10 mouse cellular contexts compared by ENCODE assay signal in genomic region chr7:79543231-79544071, GRCm38 (mm10).
DNase-seq lines count a peak whose midpoint lies in the region; ATAC-seq and TF ChIP-seq lines count a peak whose summit lies in the region.
"Had no signal": no experiment of that assay in that cellular context is flagged by ENCODE, and none has a peak within 500 bp of the region (broad histone marks: within the 10 kb centered on the region; RNA-seq: fewer than 3 reads in every experiment).

No protein-coding gene starts in this region.

- intact Hi-C loops in heart, postnatal 25 days (cut with DNase I), result no loop called here

- peak overlapping the region; percentile 27 for H3K4me2 ChIP-seq in heart, embryonic 13.5 days
- 0 out of 2 replicates have a peak overlapping the region, but pooled peaks have one; percentile 3 for H3K4me2 ChIP-seq in limb, embryonic 15.5 days
- no peak overlapping the region for H3K4me2 ChIP-seq in liver, postnatal 0 days (ENCODE audit: low read depth, low read length)

- H3K27me3 ChIP-seq in heart, embryonic 13.5 days (replicated peaks), result peaks cover 100% of the 10 kb centered on the region
- H3K27me3 ChIP-seq in forebrain, embryonic 10.5 days (ENCODE audit: poor library complexity, severe bottlenecking), result peaks cover 100% of the 10 kb centered on the region
- H3K27me3 ChIP-seq in limb, embryonic 15.5 days, result peaks cover 96% of the 10 kb centered on the region
- peaks cover 88% of the 10 kb centered on the region for H3K27me3 ChIP-seq in liver, postnatal 0 days (ENCODE audit: insufficient read depth, low read length)

- H3K36me3 ChIP-seq in heart, embryonic 13.5 days, result no peaks in the 10 kb centered on the region
- no peaks in the 10 kb centered on the region for H3K36me3 ChIP-seq in forebrain, embryonic 10.5 days (replicated peaks)
- H3K36me3 ChIP-seq in limb, embryonic 15.5 days, result no peaks in the 10 kb centered on the region
- H3K36me3 ChIP-seq in liver, postnatal 0 days (replicated peaks; ENCODE audit: insufficient read depth, low read length), result no peaks in the 10 kb centered on the region
- H3K36me3 ChIP-seq: G1E had no signal

- no peak overlapping the region for H3K27ac ChIP-seq in heart, embryonic 13.5 days (replicated peaks)
- peak overlapping the region; percentile 96 for H3K27ac ChIP-seq in forebrain, embryonic 10.5 days
- no peak overlapping the region for H3K27ac ChIP-seq in limb, embryonic 15.5 days
- no peak overlapping the region for H3K27ac ChIP-seq in liver, postnatal 0 days (ENCODE audit: low read depth)
- H3K27ac ChIP-seq: heart, adult 2 months had no signal

- no peak for TF ChIP-seq EP300 in liver, postnatal 0 days (IDR thresholded peaks at IDR 0.05; ENCODE audit: low read depth)

- H3K9ac ChIP-seq in heart, embryonic 13.5 days, result no peak overlapping the region
- no peak overlapping the region for H3K9ac ChIP-seq in limb, embryonic 15.5 days
- no peak overlapping the region for H3K9ac ChIP-seq in liver, postnatal 0 days (replicated peaks)

- H3K4me1 ChIP-seq in heart, embryonic 13.5 days, result peaks cover 8% of the 10 kb centered on the region
- peaks cover 76% of the 10 kb centered on the region for H3K4me1 ChIP-seq in forebrain, embryonic 10.5 days
- H3K4me1 ChIP-seq in limb, embryonic 15.5 days, result peaks cover 8% of the 10 kb centered on the region
- no peaks in the 10 kb centered on the region for H3K4me1 ChIP-seq in liver, postnatal 0 days (ENCODE audit: insufficient read depth)

- no peak for ATAC-seq in heart, embryonic 13.5 days (ENCODE audit: extremely low read depth, insufficient number of reproducible peaks, low FRiP score, low TSS enrichment)
- no peak for ATAC-seq in limb, embryonic 15.5 days (ENCODE audit: insufficient number of reproducible peaks, low FRiP score, low TSS enrichment, low read depth)
- ATAC-seq in liver, postnatal 0 days, result no peak

- no peak for TF ChIP-seq CTCF in liver, postnatal 0 days (IDR thresholded peaks at IDR 0.05; ENCODE audit: low read depth)

- no peak for DNase-seq in heart, postnatal 25 days (ENCODE audit: low spot score)
- peak; percentile 72 for DNase-seq in ES-CJ7 (ENCODE audit: low read depth, low spot score)
- DNase-seq in forebrain, embryonic 10.5 days (ENCODE audit: extremely low spot score, low spot score), result peak; percentile 72
- DNase-seq in adrenal gland, postnatal 25 days, result no peak
- DNase-seq in thymus, adult 18-20 months, result no peak
- no peak for DNase-seq in liver, postnatal 0 days
- DNase-seq: heart, adult 2 months had no signal

- no peaks in the 10 kb centered on the region for H3K9me3 ChIP-seq in heart, embryonic 13.5 days
- no peaks in the 10 kb centered on the region for H3K9me3 ChIP-seq in forebrain, embryonic 10.5 days
- H3K9me3 ChIP-seq in limb, embryonic 15.5 days, result no peaks in the 10 kb centered on the region
- H3K9me3 ChIP-seq in liver, postnatal 0 days (ENCODE audit: low read length), result no peaks in the 10 kb centered on the region
- H3K9me3 ChIP-seq: G1E had no signal

- H3K4me3 ChIP-seq in heart, embryonic 13.5 days, result peak overlapping the region; percentile 24
- peak overlapping the region; percentile 46 for H3K4me3 ChIP-seq in forebrain, embryonic 10.5 days
- H3K4me3 ChIP-seq in limb, embryonic 15.5 days, result peak overlapping the region; percentile 5; the same call in 1 of the 2 replicates
- no peak overlapping the region for H3K4me3 ChIP-seq in liver, postnatal 0 days (ENCODE audit: low read depth, low read length)
- H3K4me3 ChIP-seq: heart, adult 2 months had no signal

- 1% methylated on average over 55 of the region's 58 CpGs for WGBS in heart, embryonic 13.5 days
- WGBS in forebrain, embryonic 10.5 days, result under 1% methylated on average over 58 of the region's 58 CpGs
- WGBS in limb, embryonic 15.5 days, result under 1% methylated on average over 58 of the region's 58 CpGs
- 2% methylated on average over 58 of the region's 58 CpGs for WGBS in liver, postnatal 0 days (ENCODE audit: insufficient replicate concordance)

Comparison
In these comparisons a context has a peak if more than half of its experiments do, and no peak if none do; other contexts are left out.
1. DNase-seq: peak in ES-CJ7 (single experiment) and forebrain, embryonic 10.5 days (single experiment); none in heart, postnatal 25 days (single experiment), adrenal gland, postnatal 25 days (single experiment), thymus, adult 18-20 months (0 of 2) and liver, postnatal 0 days (single experiment).